Mouse (Mus musculus) lung, adult 2 months (tissue): Measurements from ENCODE around the gene Tcerg1l. TPM values are rescaled to one million over a fixed set of nuclear protein-coding genes. Genes with fewer than 3 reads are reported as not detected.

Experiments used
- DNase-seq: peaks from one replicate; pipeline ENCODE4 v3.0.0; 2022
- H3K4me1 ChIP-seq: fragments of 200-500 bp; 2 replicates; pipeline ENCODE4 v1.6.1; 2011; ENCODE audit warnings: low read length; ENCODE audit not compliant: control insufficient read depth, insufficient read depth
- H3K4me3 ChIP-seq: fragments of 200-500 bp; replicated peaks from 2 replicates; pipeline ENCODE3; 2011; ENCODE audit warnings: low read depth, mild to moderate bottlenecking, control low read depth, low read length; ENCODE audit errors: extremely low read depth
- CTCF ChIP-seq: fragments of 200-500 bp; IDR thresholded peaks from 2 replicates; pipeline ENCODE4 v1.5.1; 2011; ENCODE audit warnings: mild to moderate bottlenecking, low read length, control low read depth; ENCODE audit not compliant: insufficient read depth
- POLR2A ChIP-seq: fragments of 200-500 bp; IDR thresholded peaks from 2 replicates; pipeline ENCODE4 v1.6.1; 2011; ENCODE audit warnings: low read depth, mild to moderate bottlenecking, control low read depth, low read length, borderline replicate concordance; ENCODE audit errors: extremely low read depth
- WGBS: fragments of 180-500 bp; shearing (Covaris S2); methylation state at CpG from one replicate; pipeline ENCODE4 v1.1.7; 2018; 5-methylcytosine and 5-hydroxymethylcytosine counted together
- polyA plus RNA-seq: library from polyadenylated mRNA; depleted of rRNA; stranded (reverse); fragments of >200 nt; gene quantifications from 2 replicates; pipeline ENCODE4 v1.2.3, GENCODE M21; 2012

The Tcerg1l gene
- polyA plus RNA-seq, 1 experiment = 0.11 TPM

DNA sequence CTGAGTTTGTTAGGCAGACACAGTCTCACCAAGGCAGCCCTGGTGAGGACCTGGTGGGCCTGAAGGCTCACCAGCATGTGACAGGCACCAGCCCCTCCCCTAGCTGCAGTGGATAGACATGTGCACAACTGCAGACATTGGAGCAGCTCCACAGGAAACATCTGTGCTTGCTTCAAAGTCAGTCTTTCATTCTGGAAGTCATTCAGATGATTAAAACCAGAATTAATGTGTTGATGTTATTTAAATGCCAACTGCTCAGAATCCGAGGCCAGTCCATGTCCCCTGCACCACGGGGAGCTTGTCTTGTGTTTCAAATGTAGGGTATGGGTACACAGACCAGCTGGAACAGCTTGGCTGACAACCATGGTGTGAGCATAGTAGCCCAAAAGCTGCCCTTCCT is 150.8 kb downstream of the Tcerg1l start:
- no peak overlapping the region for H3K4me3 ChIP-seq
- no peaks in the 10 kb centered on the region for H3K4me1 ChIP-seq
- WGBS = 13% methylated on average over 2 of the region's 2 CpGs
- TF ChIP-seq POLR2A (no peak), CTCF (no peak)
- DNase-seq = no peak

DNA sequence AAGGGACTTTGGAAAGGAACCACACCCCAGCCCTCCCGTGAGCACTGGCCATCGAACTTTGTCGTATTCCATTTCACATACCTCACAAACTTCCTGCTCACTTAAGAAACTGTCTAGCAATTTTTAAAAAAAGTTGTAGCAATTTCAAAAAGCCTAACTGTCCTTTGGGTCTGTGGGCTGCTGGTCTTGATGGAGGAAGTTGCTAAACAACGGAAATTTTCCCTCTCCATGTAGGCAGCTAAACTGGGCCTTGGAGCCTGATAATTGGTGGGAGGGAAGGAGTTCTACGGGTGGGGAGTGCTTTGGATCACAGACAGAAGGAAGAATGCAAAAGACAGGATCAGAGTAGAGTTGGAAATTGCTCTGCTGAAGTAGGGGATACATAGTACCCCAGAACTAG is 155.3 kb downstream of the Tcerg1l start:
- no peaks in the 10 kb centered on the region for H3K4me1 ChIP-seq
- no peak for DNase-seq
- H3K4me3 ChIP-seq = no peak overlapping the region
- TF ChIP-seq CTCF (no peak), POLR2A (no peak)
- WGBS = 63% methylated on average over 5 of the region's 5 CpGs

DNA sequence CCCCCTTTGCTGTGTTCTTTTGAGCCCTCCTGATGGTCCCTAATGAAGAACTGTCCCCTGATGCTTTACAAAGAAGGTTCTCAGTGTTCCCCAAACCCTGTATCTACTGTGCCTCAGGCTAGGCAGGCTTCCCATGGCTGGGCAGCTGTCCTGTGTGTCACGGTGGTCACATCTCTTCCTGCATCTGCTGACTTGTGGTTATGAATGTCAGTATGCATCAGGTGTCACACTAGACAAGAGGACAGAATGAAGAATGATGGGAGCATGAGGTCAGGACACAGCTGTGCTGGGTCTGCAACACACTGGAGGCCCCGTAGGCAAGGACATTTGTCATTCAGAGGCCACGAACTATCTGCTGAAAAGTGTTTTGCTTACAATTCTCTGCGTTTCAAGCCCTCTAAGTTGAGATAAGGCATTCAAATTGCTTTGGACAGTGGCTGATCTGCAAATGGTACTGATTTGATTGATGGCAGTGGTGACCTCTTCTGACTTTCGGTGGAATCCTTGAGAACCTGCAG is 159.8 kb downstream of the Tcerg1l start:
- TF ChIP-seq POLR2A = no peak
- TF ChIP-seq CTCF = no peak
- WGBS = 14% methylated on average over 5 of the region's 5 CpGs
- Histone ChIP-seq H3K4me1 (no peaks in the 10 kb centered on the region), H3K4me3 (no peak overlapping the region)
- no peak for DNase-seq

DNA sequence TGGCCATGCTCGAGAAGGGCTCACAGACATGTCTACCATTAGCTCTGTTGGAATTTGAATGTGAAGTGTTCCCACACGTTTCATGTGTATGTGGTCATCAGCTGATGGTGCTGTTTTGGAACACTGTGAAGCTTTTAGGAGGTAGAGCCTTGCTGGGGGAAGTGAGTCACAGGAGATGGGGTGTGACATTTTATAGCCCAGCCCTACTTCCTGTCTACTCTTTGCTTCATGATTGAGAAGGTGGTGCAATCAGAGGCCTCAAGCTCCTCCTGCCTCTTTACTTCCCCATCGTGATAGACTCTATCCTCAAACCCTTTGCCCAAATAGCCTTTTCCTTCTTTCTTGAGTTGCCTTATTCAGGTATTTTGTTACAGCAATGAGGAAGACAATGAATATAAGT is 173.3 kb downstream of the Tcerg1l start:
- Histone ChIP-seq H3K4me1 (no peaks in the 10 kb centered on the region), H3K4me3 (no peak overlapping the region)
- TF ChIP-seq POLR2A (no peak), CTCF (no peak)
- DNase-seq = no peak
- whole genome bisulfite sequencing = 64% methylated on average over 3 of the region's 3 CpGs

DNA sequence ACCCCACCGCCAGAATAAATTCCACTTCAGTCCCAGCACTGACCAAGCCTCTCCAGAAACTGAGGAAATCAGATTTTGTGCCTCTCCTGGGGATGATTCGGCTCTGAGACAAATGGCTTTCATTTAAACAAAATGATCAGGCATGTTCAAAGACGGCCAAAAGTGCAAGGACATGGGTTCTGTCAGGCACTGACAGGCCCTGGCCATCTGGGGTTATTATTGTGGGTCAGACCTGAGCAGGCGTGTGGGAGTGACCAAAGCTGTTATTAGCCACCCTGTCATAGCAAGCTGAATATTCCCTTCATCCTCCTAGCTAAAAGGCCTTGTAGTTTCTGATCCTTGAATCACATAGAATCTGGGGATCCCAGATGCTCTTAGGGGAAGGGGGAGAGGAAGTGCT is 174.6 kb downstream of the Tcerg1l start:
- WGBS = 56% methylated on average over 4 of the region's 4 CpGs
- no peak for DNase-seq
- H3K4me1 ChIP-seq = no peaks in the 10 kb centered on the region
- no peak overlapping the region for H3K4me3 ChIP-seq
- no peak for TF ChIP-seq POLR2A
- no peak for TF ChIP-seq CTCF

DNA sequence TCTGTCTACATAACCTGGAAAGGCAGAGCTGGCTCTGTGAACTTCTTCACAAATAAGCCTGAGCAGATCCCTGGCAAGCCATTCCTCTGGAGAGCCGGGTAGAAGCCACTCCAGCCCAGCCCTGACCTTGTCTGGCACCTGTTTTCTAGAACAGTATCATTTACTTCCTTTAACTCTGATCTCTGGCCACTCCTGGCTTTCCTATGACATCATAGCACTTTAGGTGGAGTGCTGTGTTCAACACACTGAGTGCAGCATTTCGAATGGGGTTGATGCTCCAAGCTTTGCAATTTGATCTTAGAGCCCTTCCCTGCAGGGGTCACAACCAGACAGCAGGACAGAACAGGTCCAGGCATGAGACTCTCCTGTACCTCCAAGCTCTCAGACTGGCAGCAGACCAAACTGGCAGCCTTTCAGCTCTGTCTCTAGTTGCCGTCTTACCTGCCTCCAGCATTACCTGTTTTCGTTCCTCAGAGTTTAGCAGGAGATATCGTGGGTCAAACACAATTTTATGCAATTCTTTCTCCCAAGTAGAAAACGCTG is 179.9 kb downstream of the Tcerg1l start:
- 61% methylated on average over 6 of the region's 6 CpGs for WGBS
- Histone ChIP-seq H3K4me3 (no peak overlapping the region), H3K4me1 (no peaks in the 10 kb centered on the region)
- no peak for TF ChIP-seq CTCF
- peak; percentile 21 for DNase-seq

DNA sequence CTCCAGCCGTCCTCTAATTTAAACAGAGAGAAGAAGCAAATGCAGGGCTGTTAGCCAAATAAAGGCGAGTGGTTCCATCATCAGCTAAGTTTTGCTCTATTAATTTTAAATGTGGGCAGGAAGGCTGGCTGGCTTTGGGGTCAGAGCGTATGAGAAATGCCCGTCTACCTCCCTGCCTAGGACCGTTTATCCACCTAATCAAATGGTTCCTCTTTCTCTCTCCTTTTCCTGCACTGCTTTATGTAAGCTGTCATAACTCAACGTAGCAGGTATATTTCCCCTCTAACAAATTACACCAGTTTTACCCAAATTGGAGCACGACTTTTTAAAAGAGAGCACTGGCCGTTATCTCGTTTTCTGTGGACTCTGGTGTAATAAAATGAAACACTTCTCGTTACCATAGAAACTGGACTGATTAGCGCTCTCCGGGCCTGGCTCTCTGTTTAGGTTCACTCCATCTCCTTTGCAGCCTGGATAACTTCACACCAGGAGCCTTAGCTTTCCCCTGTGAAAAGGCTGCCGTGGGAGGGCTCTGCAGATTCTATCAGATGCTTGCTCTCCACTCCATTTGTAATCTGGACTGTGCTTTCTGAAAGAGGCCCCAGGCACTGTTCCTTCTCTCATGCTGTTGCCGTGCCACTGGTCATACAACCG is 182.2 kb downstream of the Tcerg1l start:
- Histone ChIP-seq H3K4me3 (no peak overlapping the region), H3K4me1 (no peaks in the 10 kb centered on the region)
- no peak for TF ChIP-seq POLR2A
- no peak for TF ChIP-seq CTCF
- DNase-seq = no peak
- 39% methylated on average over 15 of the region's 15 CpGs for WGBS

DNA sequence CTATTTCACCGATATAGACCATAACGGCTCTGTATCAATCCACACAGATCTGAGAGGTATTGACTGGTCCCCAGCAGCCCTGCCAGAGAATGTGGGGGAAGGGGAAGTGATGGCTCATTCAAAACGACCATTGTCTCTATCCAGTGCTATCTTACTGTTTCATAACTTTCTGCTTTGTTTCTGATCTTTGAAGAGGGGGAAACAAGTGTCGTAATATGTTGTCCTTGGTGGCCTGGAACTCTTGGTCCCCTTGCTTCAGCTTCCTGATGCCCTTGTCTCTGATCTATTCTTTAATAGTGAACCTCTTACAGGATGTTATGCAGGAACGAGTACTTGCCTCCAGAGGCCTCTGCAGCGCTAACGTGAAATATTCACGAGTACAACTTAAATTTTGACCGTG is 182.8 kb downstream of the Tcerg1l start:
- H3K4me1 ChIP-seq = no peaks in the 10 kb centered on the region
- no peak for DNase-seq
- no peak overlapping the region for H3K4me3 ChIP-seq
- TF ChIP-seq POLR2A (no peak), CTCF (no peak)
- WGBS = 48% methylated on average over 9 of the region's 9 CpGs

DNA sequence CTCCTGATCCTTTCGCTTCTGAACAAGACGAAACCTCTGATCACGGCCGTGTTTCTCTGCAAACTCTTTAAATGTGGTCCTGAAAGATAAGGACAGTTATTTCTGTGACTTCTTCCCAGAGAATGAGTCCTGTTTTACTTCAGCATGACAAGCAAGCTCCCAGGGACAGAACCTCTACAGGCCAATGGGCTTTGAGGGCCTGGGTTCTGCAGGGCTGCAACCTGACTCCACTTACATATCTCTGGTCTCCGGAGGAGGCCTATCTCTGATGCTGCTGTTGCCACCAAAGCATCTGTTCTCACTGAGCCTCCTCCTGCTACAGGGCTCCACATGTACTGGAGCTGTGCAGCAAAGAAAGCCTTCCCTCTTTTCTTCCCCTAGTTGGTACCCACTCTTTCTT is 187.8 kb downstream of the Tcerg1l start:
- WGBS = 46% methylated on average over 5 of the region's 5 CpGs
- no peak overlapping the region for H3K4me3 ChIP-seq
- H3K4me1 ChIP-seq = no peaks in the 10 kb centered on the region
- no peak for TF ChIP-seq CTCF
- no peak for TF ChIP-seq POLR2A
- no peak for DNase-seq

DNA sequence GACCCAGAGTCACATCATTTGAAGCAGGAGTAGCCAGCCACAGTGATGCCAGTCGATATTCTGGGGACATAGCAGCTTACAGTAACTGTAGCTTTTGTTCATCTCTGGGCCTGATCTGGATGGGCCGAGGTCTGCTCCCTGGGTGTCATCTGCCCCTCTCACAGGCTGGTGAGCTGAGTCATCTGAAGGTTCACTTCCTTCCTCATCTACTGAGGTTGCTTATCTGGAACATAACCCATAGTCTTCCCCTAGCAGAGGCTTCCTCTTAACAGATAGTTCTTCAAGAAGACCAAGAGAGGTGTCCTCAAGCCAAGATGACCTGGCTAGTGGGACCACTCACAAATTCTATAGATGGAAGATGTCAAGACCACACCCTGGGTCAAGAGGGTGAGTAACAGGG is 192.4 kb downstream of the Tcerg1l start:
- Histone ChIP-seq H3K4me1 (no peaks in the 10 kb centered on the region), H3K4me3 (no peak overlapping the region)
- TF ChIP-seq POLR2A (no peak), CTCF (no peak)
- DNase-seq = no peak
- 82% methylated on average over 2 of the region's 2 CpGs for WGBS
